Mouse (Mus musculus) kidney, embryonic 16.5 days (tissue): ENCODE measurements around the gene Peli2. TPM values are rescaled to one million over a fixed set of nuclear protein-coding genes. Genes with fewer than 3 reads are reported as not detected.

Source experiments
- ATAC-seq: fragments of 200-750 bp; cut with Nextera tagmentation; 2 replicates; pipeline ENCODE4 v1.8.0; 2017; ENCODE audit warnings: moderate TSS enrichment; ENCODE audit not compliant: low FRiP score, low TSS enrichment
- H3K27ac ChIP-seq: fragments of 300-500 bp; sonication (generic); 2 replicates; pipeline ENCODE4 v1.5.1; 2014; ENCODE audit warnings: low read length
- H3K27me3 ChIP-seq: fragments of 300-500 bp; sonication (generic); 2 replicates; pipeline ENCODE4 v1.6.1; 2014; ENCODE audit warnings: low read length, control low read depth, mixed read lengths; ENCODE audit not compliant: insufficient read depth
- H3K36me3 ChIP-seq: fragments of 300-500 bp; sonication (generic); 2 replicates; pipeline ENCODE4 v1.6.1; 2014; ENCODE audit warnings: low read length, control low read depth, mixed read lengths; ENCODE audit not compliant: insufficient read depth
- H3K4me1 ChIP-seq: fragments of 300-500 bp; sonication (generic); 2 replicates; pipeline ENCODE4 v1.6.1; 2014; ENCODE audit warnings: low read length, control low read depth, mixed read lengths; ENCODE audit not compliant: insufficient read depth
- H3K4me2 ChIP-seq: fragments of 300-500 bp; sonication (generic); replicated peaks from 2 replicates; pipeline ENCODE4 v1.6.1; 2014; ENCODE audit warnings: low read depth, low read length
- H3K4me3 ChIP-seq: fragments of 300-500 bp; sonication (generic); 2 replicates; pipeline ENCODE4 v1.5.1; 2014; ENCODE audit warnings: mild to moderate bottlenecking, low read length
- H3K9ac ChIP-seq: fragments of 300-500 bp; sonication (generic); replicated peaks from 2 replicates; pipeline ENCODE4 v1.6.1; 2014; ENCODE audit warnings: low read length
- H3K9me3 ChIP-seq: fragments of 300-500 bp; sonication (generic); 2 replicates; pipeline ENCODE4 v1.6.1; 2016; ENCODE audit warnings: low read length, control low read depth
- whole genome bisulfite sequencing: fragments of 180-500 bp; shearing (Covaris S2); extraction: QIAGEN DNeasy Blood & Tissue Kit; methylation state at CpG from one replicate; pipeline ENCODE4 v1.1.7; 2014; 5-methylcytosine and 5-hydroxymethylcytosine counted together
- polyA plus RNA-seq: library from polyadenylated mRNA; unstranded; fragments of >200 nt; fragmentation: Nextera tagmentation; extraction: Ambion mirVana; gene quantifications from 2 replicates; pipeline ENCODE4 v1.2.1, GENCODE M21; 2015

Gene Peli2
- polyA plus RNA-seq, 1 experiment from 2014 or later: 8.6 TPM

GRCm38 (mm10) chr14:48191925-48192324, 71.3 kb downstream of the Peli2 start:
- 83% methylated on average over 3 of the region's 3 CpGs for WGBS
- Histone ChIP-seq H3K9ac (no peak overlapping the region), H3K4me1 (peaks cover 11% of the 10 kb centered on the region; the same call in 1 of the 2 replicates), H3K27me3 (no peaks in the 10 kb centered on the region), H3K36me3 (no peaks in the 10 kb centered on the region), H3K9me3 (no peaks in the 10 kb centered on the region), H3K4me2 (no peak overlapping the region), H3K27ac (no peak overlapping the region), H3K4me3 (no peak overlapping the region)
- ATAC-seq: no peak

GRCm38 (mm10) chr14:48196804-48197203, 76.2 kb downstream of the Peli2 start:
- peaks cover 43% of the 10 kb centered on the region for H3K4me1 ChIP-seq
- no peak overlapping the region for H3K9ac ChIP-seq
- H3K27ac ChIP-seq: peak overlapping the region; percentile 0; the same call in 1 of the 2 replicates
- H3K9me3 ChIP-seq: no peaks in the 10 kb centered on the region
- no peaks in the 10 kb centered on the region for H3K27me3 ChIP-seq
- H3K4me2 ChIP-seq: no peak overlapping the region
- WGBS: 29% methylated on average over 5 of the region's 5 CpGs
- H3K36me3 ChIP-seq: no peaks in the 10 kb centered on the region
- no peak for ATAC-seq
- H3K4me3 ChIP-seq: no peak overlapping the region

GRCm38 (mm10) chr14:48197287-48197686, 76.7 kb downstream of the Peli2 start:
- Histone ChIP-seq H3K9me3 (no peaks in the 10 kb centered on the region), H3K36me3 (no peaks in the 10 kb centered on the region), H3K27me3 (no peaks in the 10 kb centered on the region), H3K9ac (no peak overlapping the region), H3K27ac (no peak overlapping the region), H3K4me2 (no peak overlapping the region), H3K4me1 (peaks cover 48% of the 10 kb centered on the region), H3K4me3 (no peak overlapping the region)
- 72% methylated on average over 7 of the region's 7 CpGs for WGBS
- ATAC-seq: no peak

- peaks cover 57% of the 10 kb centered on the region for H3K4me1 ChIP-seq
- H3K36me3 ChIP-seq: no peaks in the 10 kb centered on the region
- H3K9ac ChIP-seq: no peak overlapping the region
- peak overlapping the region; percentile 19; the same call in 1 of the 2 replicates for H3K4me2 ChIP-seq
- H3K27ac ChIP-seq: no peak overlapping the region
- ATAC-seq: no peak
- H3K9me3 ChIP-seq: no peaks in the 10 kb centered on the region
- no peak overlapping the region for H3K4me3 ChIP-seq
- H3K27me3 ChIP-seq: no peaks in the 10 kb centered on the region
- WGBS: 51% methylated on average over 8 of the region's 8 CpGs
These were observed 77.7 kb downstream of the Peli2 start for GRCm38 (mm10) chr14:48198190-48198954.

- peak; percentile 73 for ATAC-seq
- peaks cover 62% of the 10 kb centered on the region for H3K4me1 ChIP-seq
- no peak overlapping the region for H3K27ac ChIP-seq
- H3K4me2 ChIP-seq: peak overlapping the region; percentile 19; the same call in 1 of the 2 replicates
- H3K9ac ChIP-seq: 0 out of 2 replicates have a peak overlapping the region, but pooled peaks have one; percentile 18
- 38% methylated on average over 16 of the region's 16 CpGs for WGBS
- no peaks in the 10 kb centered on the region for H3K36me3 ChIP-seq
- no peaks in the 10 kb centered on the region for H3K9me3 ChIP-seq
- H3K27me3 ChIP-seq: no peaks in the 10 kb centered on the region
- H3K4me3 ChIP-seq: no peak overlapping the region
These were observed 78.3 kb downstream of the Peli2 start for GRCm38 (mm10) chr14:48198957-48199356.

- peaks cover 64% of the 10 kb centered on the region for H3K4me1 ChIP-seq
- H3K27me3 ChIP-seq: no peaks in the 10 kb centered on the region
- 73% methylated on average over 4 of the region's 4 CpGs for WGBS
- no peak overlapping the region for H3K27ac ChIP-seq
- no peaks in the 10 kb centered on the region for H3K36me3 ChIP-seq
- ATAC-seq: no peak
- no peak overlapping the region for H3K4me2 ChIP-seq
- no peak overlapping the region for H3K9ac ChIP-seq
- no peak overlapping the region for H3K4me3 ChIP-seq
- H3K9me3 ChIP-seq: no peaks in the 10 kb centered on the region
These were observed 78.9 kb downstream of the Peli2 start for GRCm38 (mm10) chr14:48199506-48199905.

- H3K4me3 ChIP-seq: no peak overlapping the region
- no peak overlapping the region for H3K4me2 ChIP-seq
- peaks cover 72% of the 10 kb centered on the region for H3K4me1 ChIP-seq
- no peaks in the 10 kb centered on the region for H3K9me3 ChIP-seq
- no peak overlapping the region for H3K9ac ChIP-seq
- 65% methylated on average over 9 of the region's 9 CpGs for WGBS
- ATAC-seq: no peak
- H3K36me3 ChIP-seq: no peaks in the 10 kb centered on the region
- no peaks in the 10 kb centered on the region for H3K27me3 ChIP-seq
- no peak overlapping the region for H3K27ac ChIP-seq
These were observed 79.7 kb downstream of the Peli2 start for GRCm38 (mm10) chr14:48200291-48200690.

- Histone ChIP-seq H3K4me1 (peaks cover 77% of the 10 kb centered on the region), H3K4me2 (no peak overlapping the region), H3K27me3 (no peaks in the 10 kb centered on the region), H3K36me3 (no peaks in the 10 kb centered on the region), H3K4me3 (no peak overlapping the region), H3K9ac (no peak overlapping the region), H3K27ac (no peak overlapping the region), H3K9me3 (no peaks in the 10 kb centered on the region)
- no peak for ATAC-seq
- 69% methylated on average over 3 of the region's 3 CpGs for WGBS
These were observed 80.2 kb downstream of the Peli2 start for GRCm38 (mm10) chr14:48200788-48201187.

- H3K36me3 ChIP-seq: no peaks in the 10 kb centered on the region
- no peak overlapping the region for H3K4me3 ChIP-seq
- ATAC-seq: no peak
- no peak overlapping the region for H3K27ac ChIP-seq
- 73% methylated on average over 8 of the region's 8 CpGs for WGBS
- peaks cover 79% of the 10 kb centered on the region for H3K4me1 ChIP-seq
- H3K9ac ChIP-seq: no peak overlapping the region
- H3K9me3 ChIP-seq: no peaks in the 10 kb centered on the region
- no peak overlapping the region for H3K4me2 ChIP-seq
- H3K27me3 ChIP-seq: no peaks in the 10 kb centered on the region
These were observed 80.8 kb downstream of the Peli2 start for GRCm38 (mm10) chr14:48201403-48201802.
